Mouse (Mus musculus): ENCODE data around the gene Vmn1r78.
"Not testable (repeated sequence)": the region's sequence is repeated elsewhere in the genome, so short reads cannot be mapped to it uniquely, and the experiment has no call there.

Vmn1r78 gene

GRCm38 (mm10) chr7:12149957-12150356, at the start of gene Vmn1r78:
TSS of gene Vmn1r78 (plus strand) at chr7:12150257.
- no peak for DNase-seq (ENCODE audit: extremely low spot score, low read depth, low spot score)

GRCm38 (mm10) chr7:12156463-12156862, 6.4 kb downstream of the Vmn1r78 start:
- DNase-seq (ENCODE audit: extremely low spot score, low read depth, low spot score): not testable (repeated sequence)

- not testable (repeated sequence) for DNase-seq (ENCODE audit: extremely low spot score, low read depth, low spot score)
Measured at GRCm38 (mm10) chr7:12170979-12171378, 20.9 kb downstream of the Vmn1r78 start, which contains the start of gene Vmn1r79. TSS of gene Vmn1r79 (plus strand) at chr7:12171279.

GRCm38 (mm10) chr7:12172926-12173325, 22.9 kb downstream of the Vmn1r78 start:
- not testable (repeated sequence) for DNase-seq (ENCODE audit: extremely low spot score, low read depth, low spot score)

- DNase-seq (ENCODE audit: extremely low spot score, low read depth, low spot score): no peak
Measured at GRCm38 (mm10) chr7:12188986-12189385, 38.9 kb downstream of the Vmn1r78 start, which contains the start of gene Vmn1r80. TSS of gene Vmn1r80 (plus strand) at chr7:12189286.

- no peak for DNase-seq (ENCODE audit: extremely low spot score, low read depth, low spot score)
Measured at GRCm38 (mm10) chr7:12204141-12204540, 54.1 kb downstream of the Vmn1r78 start.

Measured in hindlimb bud, embryonic 11.5 days (tissue).